Mouse (Mus musculus) C2C12 (cell line): ENCODE measurements around the gene Khk.

Experiments
- CEBPB ChIP-seq: IDR thresholded peaks from one replicate; pipeline ENCODE4 v1.6.1; 2011; ENCODE audit warnings: low read depth, mild to moderate bottlenecking, control low read depth, moderate library complexity
- CTCF ChIP-seq: IDR thresholded peaks from one replicate; pipeline ENCODE4 v1.5.1; 2011; ENCODE audit not compliant: control insufficient read depth, insufficient read depth, insufficient read length
- FOSL1 ChIP-seq: IDR thresholded peaks from one replicate; pipeline ENCODE4 v1.8.0; 2011; ENCODE audit warnings: mild to moderate bottlenecking, low read length; ENCODE audit not compliant: poor library complexity, insufficient read depth, severe bottlenecking
- MAX ChIP-seq: IDR thresholded peaks from one replicate; pipeline ENCODE4 v1.6.1; 2011; ENCODE audit warnings: mild to moderate bottlenecking, control low read depth
- MYOD1 ChIP-seq: IDR thresholded peaks from one replicate; pipeline ENCODE4 v1.6.1; 2011; ENCODE audit warnings: low read depth; ENCODE audit not compliant: control insufficient read depth, insufficient read length
- MYOG ChIP-seq: IDR thresholded peaks from one replicate; pipeline ENCODE4 v1.6.1; 2011; ENCODE audit not compliant: control insufficient read depth, insufficient read length; ENCODE audit errors: extremely low read depth
- USF1 ChIP-seq: IDR thresholded peaks from one replicate; pipeline ENCODE4 v1.6.1; 2011; ENCODE audit warnings: low read depth, mild to moderate bottlenecking, control low read depth, moderate library complexity

DNA sequence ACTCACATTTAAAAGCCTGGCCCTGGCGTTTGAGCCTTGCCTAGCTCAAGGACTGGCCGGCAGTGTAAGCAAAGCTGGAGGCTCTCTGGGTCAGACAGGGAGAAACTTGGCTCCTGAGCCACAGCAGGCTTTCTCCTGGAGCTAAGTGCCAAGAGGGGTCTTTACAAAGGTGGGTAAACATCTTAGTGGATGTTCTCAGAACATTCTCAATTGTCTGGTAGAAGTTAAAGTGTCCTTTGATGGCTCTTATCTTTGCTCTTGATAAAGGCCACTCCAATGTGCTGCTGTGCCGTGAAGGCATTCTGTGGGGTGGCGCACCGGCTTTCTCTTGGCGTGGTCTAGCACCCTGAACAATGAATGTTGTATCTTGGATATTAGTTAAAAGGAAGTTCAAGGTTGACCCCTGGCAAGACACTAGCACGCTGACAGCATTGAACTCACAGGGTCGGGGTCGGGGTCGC is 1.4 kb downstream of the Khk start:
- TF ChIP-seq CTCF (no peak), MYOD1 (no peak), USF1 (no peak), MAX (no peak), MYOG (no peak), FOSL1 (no peak), CEBPB (no peak)
